Mouse (Mus musculus) megakaryocyte, embryonic 14.5 days (primary cell): Measurements from ENCODE around the gene Acer3.

Experiments
- FLI1 ChIP-seq: IDR thresholded peaks from 2 replicates; pipeline ENCODE4 v1.6.1; 2012; ENCODE audit warnings: low read length, inconsistent platforms, mixed read lengths
- GATA1 ChIP-seq: IDR thresholded peaks from 3 replicates; pipeline ENCODE4 v1.6.1; 2012; ENCODE audit warnings: mixed read lengths, low read length, inconsistent platforms, borderline replicate concordance

DNA sequence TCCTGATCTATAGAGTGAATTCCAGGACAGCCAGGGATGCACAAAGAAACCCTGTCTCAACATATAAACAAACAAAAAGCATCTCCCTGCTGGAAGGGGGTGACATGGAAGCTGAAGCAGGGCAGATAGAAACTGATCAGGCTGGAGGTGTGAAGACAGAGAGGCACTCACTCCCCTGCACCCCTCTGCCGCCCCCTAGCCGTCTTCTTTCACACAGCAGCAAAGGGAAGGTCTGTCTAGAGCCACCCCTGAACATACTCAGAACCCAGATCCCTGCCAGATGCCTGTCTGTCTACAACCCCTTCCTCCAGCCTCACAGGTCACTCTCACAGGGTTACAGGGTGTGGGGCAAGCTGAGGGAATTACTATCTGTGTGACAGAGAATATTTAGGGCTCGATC lies 23.4 kb upstream of the Acer3 start:
- TF ChIP-seq GATA1: no peak
- no peak for TF ChIP-seq FLI1
